Mouse (Mus musculus) liver, adult 2 months (tissue): Measurements from ENCODE around the gene Msh5. TPM values are rescaled to one million over a fixed set of nuclear protein-coding genes. Genes with fewer than 3 reads are reported as not detected.

Experiments
- DNase-seq: peaks from one replicate; pipeline ENCODE4 v3.0.0-alpha.2; 2011; ENCODE audit warnings: low read depth, low spot score; ENCODE audit errors: extremely low read depth
- H3K27ac ChIP-seq: fragments of 200-500 bp; replicated peaks from 2 replicates; pipeline ENCODE4 v1.5.1; 2012; ENCODE audit warnings: low read depth, mild to moderate bottlenecking, control low read depth, inconsistent platforms, low read length; ENCODE audit not compliant: insufficient read depth
- H3K27me3 ChIP-seq: fragments of 200-500 bp; 2 replicates; pipeline ENCODE4 v1.6.1; 2012; ENCODE audit warnings: mild to moderate bottlenecking, moderate library complexity, low read length, inconsistent platforms; ENCODE audit not compliant: control insufficient read depth, insufficient read depth
- H3K36me3 ChIP-seq: fragments of 200-500 bp; 2 replicates; pipeline ENCODE4 v1.6.1; 2012; ENCODE audit warnings: low read length, inconsistent platforms; ENCODE audit not compliant: control insufficient read depth, insufficient read depth
- H3K4me1 ChIP-seq: fragments of 200-500 bp; 2 replicates; pipeline ENCODE4 v1.6.1; 2011; ENCODE audit warnings: low read length; ENCODE audit not compliant: control insufficient read depth, insufficient read depth
- H3K4me3 ChIP-seq: fragments of 200-500 bp; 2 replicates; pipeline ENCODE4 v1.5.1; 2011; ENCODE audit warnings: low read depth, mild to moderate bottlenecking, control low read depth, low read length, moderate library complexity; ENCODE audit not compliant: insufficient read depth
- H3K79me2 ChIP-seq: fragments of 200-500 bp; 2 replicates; pipeline ENCODE4 v1.6.1; 2012; ENCODE audit warnings: inconsistent platforms, mild to moderate bottlenecking, low read length, moderate library complexity; ENCODE audit not compliant: control insufficient read depth, insufficient read depth
- H3K9ac ChIP-seq: fragments of 200-500 bp; 2 replicates; pipeline ENCODE4 v1.6.1; 2012; ENCODE audit warnings: low read depth, mild to moderate bottlenecking, control low read depth, inconsistent platforms, low read length
- CTCF ChIP-seq: fragments of 200-500 bp; IDR thresholded peaks from 2 replicates; pipeline ENCODE4 v1.5.1; 2011; ENCODE audit warnings: low read depth, low read length, control low read depth
- POLR2A ChIP-seq: fragments of 200-500 bp; IDR thresholded peaks from 2 replicates; pipeline ENCODE4 v1.6.1; 2011; ENCODE audit warnings: low read length, control low read depth; ENCODE audit not compliant: insufficient read depth; ENCODE audit errors: extremely low read depth
- WGBS: fragments of 180-500 bp; shearing (Covaris S2); methylation state at CpG from one replicate; pipeline ENCODE4 v1.1.7; 2018; 5-methylcytosine and 5-hydroxymethylcytosine counted together
- polyA plus RNA-seq: library from polyadenylated mRNA; depleted of rRNA; stranded (reverse); fragments of >200 nt; gene quantifications from 2 replicates; pipeline ENCODE4 v1.2.3, GENCODE M21; 2012
- total RNA-seq: library from RNA; depleted of rRNA; stranded (reverse); fragments of >200 nt; gene quantifications from 2 replicates; pipeline ENCODE4 v1.2.3, GENCODE M21; 2014

The Msh5 gene
- total and polyA plus RNA-seq, 2 experiments: 2.0 to 3.9 TPM

DNA sequence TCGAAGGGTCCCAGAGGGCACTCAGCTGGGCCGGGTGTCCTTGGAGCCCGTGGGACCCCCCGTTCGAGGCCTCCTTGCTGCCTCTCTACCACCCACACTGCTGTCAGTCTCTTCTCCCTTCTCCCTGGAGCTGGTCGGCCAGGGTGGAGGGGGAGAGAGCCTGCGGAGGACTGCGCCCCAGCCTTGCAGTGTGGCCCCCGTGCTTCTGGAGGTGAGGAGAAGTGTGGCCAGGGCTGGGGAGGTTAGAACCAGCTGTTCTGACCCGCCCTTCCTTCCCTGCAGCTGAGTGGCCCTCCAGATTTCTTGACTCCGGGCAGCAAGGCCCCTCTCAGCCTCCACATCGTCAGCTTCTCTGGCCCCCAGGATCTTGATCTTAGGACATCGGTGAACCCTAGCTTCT, 22.3 kb downstream of the Msh5 start:
- DNase-seq: no peak
- 73% methylated on average over 13 of the region's 13 CpGs for WGBS
- no peaks in the 10 kb centered on the region for H3K36me3 ChIP-seq
- H3K9ac ChIP-seq: no peak overlapping the region
- H3K79me2 ChIP-seq: no peaks in the 10 kb centered on the region
- H3K4me3 ChIP-seq: no peak overlapping the region
- TF ChIP-seq POLR2A (no peak), CTCF (no peak)
- H3K27ac ChIP-seq: peak overlapping the region; percentile 18
- no peaks in the 10 kb centered on the region for H3K4me1 ChIP-seq
- H3K27me3 ChIP-seq: no peaks in the 10 kb centered on the region

- DNase-seq: no peak
- H3K4me1 ChIP-seq: no peaks in the 10 kb centered on the region
- no peaks in the 10 kb centered on the region for H3K36me3 ChIP-seq
- WGBS: 56% methylated on average over 4 of the region's 4 CpGs
- H3K27ac ChIP-seq: peak overlapping the region; percentile 18
- no peak overlapping the region for H3K4me3 ChIP-seq
- no peaks in the 10 kb centered on the region for H3K79me2 ChIP-seq
- H3K27me3 ChIP-seq: no peaks in the 10 kb centered on the region
- TF ChIP-seq POLR2A (no peak), CTCF (no peak)
- no peak overlapping the region for H3K9ac ChIP-seq
These were observed 22.8 kb downstream of the Msh5 start for GRCm38 (mm10) chr17:35023756-35024155.

DNA sequence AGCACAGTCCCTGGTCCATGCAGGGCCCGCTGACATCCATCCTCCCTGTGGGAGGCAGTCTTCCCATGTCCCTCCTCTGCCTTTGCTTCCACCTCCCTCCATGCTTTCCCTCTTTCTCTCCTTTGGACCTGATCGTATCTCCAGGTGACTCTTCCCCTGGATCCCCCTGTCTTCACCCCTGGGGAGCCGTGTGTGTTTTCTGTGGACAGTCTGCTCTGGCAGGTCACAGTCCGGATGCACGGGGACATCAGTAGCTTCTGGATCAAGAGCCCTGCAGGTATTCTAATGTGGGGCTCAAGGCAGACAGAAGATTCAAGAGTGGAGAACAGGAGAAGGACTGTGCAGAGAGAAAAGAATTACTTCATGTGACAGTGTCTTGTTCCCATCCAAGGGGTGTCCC, 23.3 kb downstream of the Msh5 start:
- H3K36me3 ChIP-seq: no peaks in the 10 kb centered on the region
- no peaks in the 10 kb centered on the region for H3K27me3 ChIP-seq
- H3K79me2 ChIP-seq: no peaks in the 10 kb centered on the region
- no peaks in the 10 kb centered on the region for H3K4me1 ChIP-seq
- TF ChIP-seq CTCF (no peak), POLR2A (no peak)
- no peak overlapping the region for H3K9ac ChIP-seq
- DNase-seq: no peak
- no peak overlapping the region for H3K27ac ChIP-seq
- 87% methylated on average over 5 of the region's 5 CpGs for WGBS
- H3K4me3 ChIP-seq: no peak overlapping the region

GRCm38 (mm10) chr17:35022541-35023060, 23.9 kb downstream of the Msh5 start:
- WGBS: 90% methylated on average over 8 of the region's 8 CpGs
- TF ChIP-seq POLR2A (no peak), CTCF (no peak)
- Histone ChIP-seq H3K36me3 (no peaks in the 10 kb centered on the region), H3K4me1 (no peaks in the 10 kb centered on the region), H3K9ac (no peak overlapping the region), H3K27ac (peak overlapping the region; percentile 67), H3K4me3 (no peak overlapping the region), H3K79me2 (no peaks in the 10 kb centered on the region), H3K27me3 (no peaks in the 10 kb centered on the region)
- no peak for DNase-seq

GRCm38 (mm10) chr17:35021842-35022477, 24.6 kb downstream of the Msh5 start:
- H3K36me3 ChIP-seq: no peaks in the 10 kb centered on the region
- H3K9ac ChIP-seq: no peak overlapping the region
- TF ChIP-seq CTCF (0 out of 2 replicates have a peak, but pooled peaks have one; percentile 15), POLR2A (no peak)
- 55% methylated on average over 6 of the region's 6 CpGs for WGBS
- H3K27me3 ChIP-seq: no peaks in the 10 kb centered on the region
- no peak overlapping the region for H3K4me3 ChIP-seq
- peak overlapping the region; percentile 67; the same call in 1 of the 2 replicates for H3K27ac ChIP-seq
- peak; percentile 32 for DNase-seq
- no peaks in the 10 kb centered on the region for H3K4me1 ChIP-seq
- H3K79me2 ChIP-seq: no peaks in the 10 kb centered on the region

GRCm38 (mm10) chr17:35021163-35021808, 25.3 kb downstream of the Msh5 start:
- peak; percentile 13 for DNase-seq
- H3K4me1 ChIP-seq: no peaks in the 10 kb centered on the region
- no peaks in the 10 kb centered on the region for H3K36me3 ChIP-seq

More at GRCm38 (mm10) chr17:35021163-35021808, 25.3 kb downstream of the Msh5 start:
- Histone ChIP-seq H3K27ac (peak overlapping the region; percentile 73), H3K79me2 (no peaks in the 10 kb centered on the region), H3K9ac (0 out of 2 replicates have a peak overlapping the region, but pooled peaks have one; percentile 4), H3K4me3 (no peak overlapping the region), H3K27me3 (no peaks in the 10 kb centered on the region)
- TF ChIP-seq CTCF (peak; percentile 99), POLR2A (no peak)
- WGBS: 21% methylated on average over 17 of the region's 17 CpGs
